Mouse (Mus musculus) gastrocnemius, adult 18-20 months (tissue): ENCODE measurements at regions not wholly inside any gene's neighbourhood (a gene's known extent, or its start where the extent isn't known, plus 50 kb on each side); places are given as distances from the start of the nearest gene placed in this dataset.
A peak's percentile ranks its signal among the peaks of the same experiment; 100 is the strongest.
"Not testable (repeated sequence)": the region's sequence is repeated elsewhere in the genome, so short reads cannot be mapped to it uniquely, and the experiment has no call there.

Experiments used
- DNase-seq: peaks from one replicate; pipeline ENCODE4 v3.0.0; 2021; ENCODE audit warnings: low spot score

- DNase-seq: peak; percentile 1
Measured at GRCm38 (mm10) chrX:93888480-93888879, 56.5 kb upstream of the Pdk3 start.

GRCm38 (mm10) chrX:93888966-93889365, 57.0 kb upstream of the Pdk3 start:
- no peak for DNase-seq

- peak; percentile 76 for DNase-seq
Measured at GRCm38 (mm10) chrX:93889394-93890042, 57.5 kb upstream of the Pdk3 start.

GRCm38 (mm10) chrX:93896838-93897820, 65.1 kb upstream of the Pdk3 start:
- DNase-seq: no peak

GRCm38 (mm10) chrX:93903209-93903608, 65.2 kb upstream of the AU015836 start:
- DNase-seq: no peak

GRCm38 (mm10) chrX:93905531-93905930, 62.9 kb upstream of the AU015836 start:
- no peak for DNase-seq

GRCm38 (mm10) chrX:93911087-93911840, 57.2 kb upstream of the AU015836 start:
- peak; percentile 36 for DNase-seq

- no peak for DNase-seq
Measured at GRCm38 (mm10) chrX:93915548-93915947, 52.9 kb upstream of the AU015836 start.

- not testable (repeated sequence) for DNase-seq
Measured at GRCm38 (mm10) chrX:93917367-93917766, 51.1 kb upstream of the AU015836 start.
